Mouse (Mus musculus) liver, postnatal 0 days (tissue): ENCODE data around the gene Zmat5.

Experiments
- CTCF ChIP-seq: sonication (generic); IDR thresholded peaks from 2 replicates; pipeline ENCODE4 v1.5.1; 2016; ENCODE audit warnings: antibody characterized with exemption, low read depth
- EP300 ChIP-seq: IDR thresholded peaks from 2 replicates; pipeline ENCODE4 v1.6.1; 2016; ENCODE audit warnings: antibody characterized with exemption, low read depth, mild to moderate bottlenecking

GRCm38 (mm10) chr11:4719961-4720360, 15.5 kb downstream of the Zmat5 start:
- no peak for TF ChIP-seq CTCF
- TF ChIP-seq EP300, result no peak
